ENCODE assay signal across 10 mouse cellular contexts in the genomic region with DNA sequence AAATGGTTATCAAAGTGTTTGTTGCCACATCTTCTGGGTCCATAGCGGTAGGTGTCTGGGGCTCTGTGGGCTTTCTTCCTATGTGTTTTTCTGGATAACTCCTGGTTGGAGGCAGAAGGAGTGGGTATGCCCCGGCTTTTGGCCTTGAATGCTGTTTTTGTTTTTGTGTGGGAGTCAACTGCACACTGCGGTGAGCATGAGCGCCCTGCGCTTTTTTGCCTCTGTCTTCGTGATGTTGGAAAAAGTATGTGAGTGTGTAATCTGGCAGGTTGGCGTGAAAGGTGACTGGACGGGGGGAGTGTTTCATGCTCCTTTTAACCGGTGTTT. TPM values are rescaled to one million over a fixed set of nuclear protein-coding genes. Genes with fewer than 3 reads are reported as not detected.
DNase-seq lines count a peak whose midpoint lies in the region; ATAC-seq and TF ChIP-seq lines count a peak whose summit lies in the region.
"Had no signal": no experiment of that assay in that cellular context is flagged by ENCODE, and none has a peak within 500 bp of the region (broad histone marks: within the 10 kb centered on the region; RNA-seq: fewer than 3 reads in every experiment).

No protein-coding gene starts in this region.

- peaks cover 2% of the 10 kb centered on the region; the same call in 1 of the 2 replicates for H3K36me3 ChIP-seq in heart, adult 2 months (ENCODE audit: control insufficient read depth, insufficient read depth, low read length)
- H3K36me3 ChIP-seq in ES-Bruce4 (ENCODE audit: control insufficient read depth, insufficient read depth, low read length, poor library complexity, severe bottlenecking): no peaks in the 10 kb centered on the region
- no peaks in the 10 kb centered on the region for H3K36me3 ChIP-seq in hindbrain, embryonic 10.5 days
- no peaks in the 10 kb centered on the region for H3K36me3 ChIP-seq in liver, postnatal 0 days (replicated peaks; ENCODE audit: insufficient read depth, low read length)

- peak overlapping the region; percentile 64 for H3K4me2 ChIP-seq in liver, postnatal 0 days (ENCODE audit: low read depth, low read length)

- TF ChIP-seq POLR2A in heart, adult 2 months (IDR thresholded peaks at IDR 0.05; ENCODE audit: insufficient read depth, low read depth, low read length): peak; percentile 0; the same call in 1 of the 2 replicates
- no peak for TF ChIP-seq POLR2A in ES-Bruce4 (IDR thresholded peaks at IDR 0.05; ENCODE audit: insufficient read depth, low read length)

- DNase-seq in heart, adult 2 months: no peak
- no peak for DNase-seq in heart, adult 9 months (ENCODE audit: low spot score in 2 of 2)
- DNase-seq in hindbrain, embryonic 10.5 days (ENCODE audit: low spot score): no peak
- no peak for DNase-seq in liver, postnatal 0 days
- no peak for DNase-seq in urinary bladder, adult 18-20 months (ENCODE audit: low spot score in 2 of 2)
- DNase-seq in thymus, adult 18-20 months: no peak
- no peak for DNase-seq in layer of hippocampus, adult 8-10 months (ENCODE audit: low spot score in 2 of 2)

- peaks cover 4% of the 10 kb centered on the region for H3K4me1 ChIP-seq in heart, adult 2 months (ENCODE audit: control insufficient read depth, insufficient read depth, low read length)
- H3K4me1 ChIP-seq in ES-Bruce4 (ENCODE audit: control insufficient read depth, insufficient read depth, low read length): no peaks in the 10 kb centered on the region
- peaks cover 17% of the 10 kb centered on the region for H3K4me1 ChIP-seq in hindbrain, embryonic 10.5 days (replicated peaks)
- peaks cover 8% of the 10 kb centered on the region; the same call in 1 of the 2 replicates for H3K4me1 ChIP-seq in liver, postnatal 0 days (ENCODE audit: insufficient read depth)

- peak overlapping the region; percentile 61 for H3K9ac ChIP-seq in heart, adult 2 months (ENCODE audit: low read depth, low read length)
- H3K9ac ChIP-seq in ES-Bruce4 (ENCODE audit: low read depth, poor library complexity, severe bottlenecking): peak overlapping the region; percentile 41
- H3K9ac ChIP-seq in liver, postnatal 0 days (replicated peaks): no peak overlapping the region

- no peaks in the 10 kb centered on the region for H3K79me2 ChIP-seq in heart, adult 2 months (replicated peaks; ENCODE audit: control insufficient read depth, insufficient read depth, low read length)

- WGBS in heart, adult 2 months: 22% methylated on average over 9 of the region's 9 CpGs
- 42% methylated on average over 9 of the region's 9 CpGs for WGBS in hindbrain, embryonic 10.5 days
- 59% methylated on average over 9 of the region's 9 CpGs for WGBS in liver, postnatal 0 days (ENCODE audit: insufficient replicate concordance)

- no peak for ATAC-seq in liver, postnatal 0 days

- no peaks in the 10 kb centered on the region for H3K9me3 ChIP-seq in ES-Bruce4 (replicated peaks; ENCODE audit: control insufficient read depth, insufficient read depth, low read length, poor library complexity, severe bottlenecking)
- H3K9me3 ChIP-seq in hindbrain, embryonic 10.5 days: no peaks in the 10 kb centered on the region
- H3K9me3 ChIP-seq in liver, postnatal 0 days (ENCODE audit: low read length): no peaks in the 10 kb centered on the region

- peak overlapping the region; percentile 52 for H3K4me3 ChIP-seq in heart, adult 2 months
- peak overlapping the region; percentile 44 for H3K4me3 ChIP-seq in ES-Bruce4 (ENCODE audit: low read depth, low read length)
- H3K4me3 ChIP-seq in hindbrain, embryonic 10.5 days: peak overlapping the region; percentile 50
- H3K4me3 ChIP-seq in liver, postnatal 0 days (ENCODE audit: low read depth, low read length): peak overlapping the region; percentile 35; the same call in 1 of the 2 replicates

- no peaks in the 10 kb centered on the region for H3K27me3 ChIP-seq in heart, adult 2 months (ENCODE audit: control insufficient read depth, insufficient read depth, low read length)
- H3K27me3 ChIP-seq in ES-Bruce4 (ENCODE audit: control insufficient read depth, insufficient read depth, low read length, poor library complexity, severe bottlenecking): no peaks in the 10 kb centered on the region
- peaks cover 3% of the 10 kb centered on the region; the same call in 1 of the 2 replicates for H3K27me3 ChIP-seq in hindbrain, embryonic 10.5 days (ENCODE audit: insufficient read depth, poor library complexity, severe bottlenecking)
- no peaks in the 10 kb centered on the region for H3K27me3 ChIP-seq in liver, postnatal 0 days (ENCODE audit: insufficient read depth, low read length)

- peak overlapping the region; percentile 93 for H3K27ac ChIP-seq in heart, adult 2 months
- H3K27ac ChIP-seq in ES-Bruce4 (ENCODE audit: insufficient read depth, low read length): no peak overlapping the region
- peak overlapping the region; percentile 78 for H3K27ac ChIP-seq in hindbrain, embryonic 10.5 days
- H3K27ac ChIP-seq in liver, postnatal 0 days (ENCODE audit: low read depth): no peak overlapping the region

- intact Hi-C loops in heart, adult 2 months (cut with DNase I): no loop called here

- no peak for TF ChIP-seq EP300 in heart, adult 2 months (IDR thresholded peaks at IDR 0.05; ENCODE audit: insufficient read depth, low read depth, low read length)
- TF ChIP-seq EP300 in ES-Bruce4 (IDR thresholded peaks at IDR 0.05; ENCODE audit: insufficient read depth, low read depth, low read length): no peak
- no peak for TF ChIP-seq EP300 in liver, postnatal 0 days (IDR thresholded peaks at IDR 0.05; ENCODE audit: low read depth)

- TF ChIP-seq CTCF in heart, adult 2 months (IDR thresholded peaks at IDR 0.05): no peak
- no peak for TF ChIP-seq CTCF in ES-Bruce4 (IDR thresholded peaks at IDR 0.05; ENCODE audit: low read depth, low read length)
- no peak for TF ChIP-seq CTCF in liver, postnatal 0 days (IDR thresholded peaks at IDR 0.05; ENCODE audit: low read depth)

RNA-seq across cellular contexts. Expression of a gene that starts 0.4 kb away (rescaled TPM):
- total RNA-seq in heart, adult 2 months (2021): 100 to 1,000 TPM; 298 to 308 TPM
- polyA plus RNA-seq in heart, adult 2 months (2012; rRNA removed): 313 and 426 TPM in 2 replicates
- polyA plus RNA-seq in ES-Bruce4 (2011; ENCODE audit: insufficient read depth, insufficient read length, low read depth, missing spikeins): 1.6 and 5.6 TPM in 2 replicates
- 3.3 and 3.6 TPM in 2 replicates for polyA plus RNA-seq in hindbrain, embryonic 10.5 days (2016; fragmentation: Nextera tagmentation; extraction: Ambion mirVana)
- 1.9 TPM in 1 of 2 replicates, not detected in the other for polyA plus RNA-seq in liver, postnatal 0 days (2015; fragmentation: Nextera tagmentation; extraction: Ambion mirVana)
- total RNA-seq in layer of hippocampus, adult 8-10 months (2022): 1 to 10 TPM; 1.8 to 2.4 (median 2.2) TPM
- total RNA-seq: hematopoietic stem cell, adult 5-6 weeks; neutrophil, adult 5-6 weeks had no signal

RNA-seq across cellular contexts. Expression of a gene that starts 8.6 kb away (rescaled TPM):
- total RNA-seq in heart, adult 2 months (2021): under 1 TPM; 0.34 to 0.39 TPM
- polyA plus RNA-seq in heart, adult 2 months (2012; rRNA removed): 0.37 and 0.38 TPM in 2 replicates
- polyA plus RNA-seq in ES-Bruce4 (2011; ENCODE audit: insufficient read depth, insufficient read length, low read depth, missing spikeins): 0.25 TPM in 1 of 2 replicates, not detected in the other
- polyA plus RNA-seq in hindbrain, embryonic 10.5 days (2016; fragmentation: Nextera tagmentation; extraction: Ambion mirVana): 0.95 and 1.1 TPM in 2 replicates
- polyA plus RNA-seq in liver, postnatal 0 days (2015; fragmentation: Nextera tagmentation; extraction: Ambion mirVana): 0.06 and 0.07 TPM in 2 replicates
- 1 to 10 TPM; 1.8 to 3.0 (median 2.5) TPM for total RNA-seq in layer of hippocampus, adult 8-10 months (2022)
- total RNA-seq: neutrophil, adult 5-6 weeks had no signal

RNA-seq across cellular contexts. Expression of a gene that starts 34.9 kb away (rescaled TPM):
- not detected for total RNA-seq in heart, adult 2 months (2021)
- polyA plus RNA-seq in heart, adult 2 months (2012; rRNA removed): 0.03 TPM in 1 of 2 replicates, not detected in the other
- polyA plus RNA-seq in ES-Bruce4 (2011; ENCODE audit: insufficient read depth, insufficient read length, low read depth, missing spikeins): not detected in 2 replicates
- 0.60 and 0.63 TPM in 2 replicates for polyA plus RNA-seq in hindbrain, embryonic 10.5 days (2016; fragmentation: Nextera tagmentation; extraction: Ambion mirVana)
- polyA plus RNA-seq in liver, postnatal 0 days (2015; fragmentation: Nextera tagmentation; extraction: Ambion mirVana): 0.02 TPM in 1 of 2 replicates, not detected in the other
- 10 to 100 TPM; 55.0 to 58.0 (median 56.9) TPM for total RNA-seq in layer of hippocampus, adult 8-10 months (2022)
- total RNA-seq: neutrophil, adult 5-6 weeks had no signal

RNA-seq across cellular contexts. Expression of a gene that starts 55.5 kb away (rescaled TPM):
- total RNA-seq in heart, adult 2 months (2021): 10 to 100 TPM; 16.1 to 18.9 TPM
- polyA plus RNA-seq in heart, adult 2 months (2012; rRNA removed): 32.6 and 32.7 TPM in 2 replicates
- polyA plus RNA-seq in ES-Bruce4 (2011; ENCODE audit: insufficient read depth, insufficient read length, low read depth, missing spikeins): 23.2 and 24.0 TPM in 2 replicates
- 115 and 117 TPM in 2 replicates for polyA plus RNA-seq in hindbrain, embryonic 10.5 days (2016; fragmentation: Nextera tagmentation; extraction: Ambion mirVana)
- 5.5 and 6.1 TPM in 2 replicates for polyA plus RNA-seq in liver, postnatal 0 days (2015; fragmentation: Nextera tagmentation; extraction: Ambion mirVana)
- total RNA-seq in layer of hippocampus, adult 8-10 months (2022): 10 to 100 TPM; 62.5 to 72.2 (median 68.0) TPM

Comparison
In these comparisons a context has a peak if more than half of its experiments do, and no peak if none do; other contexts are left out.
1. H3K27ac ChIP-seq: peak in heart, adult 2 months (single experiment) and hindbrain, embryonic 10.5 days (single experiment); none in ES-Bruce4 (single experiment) and liver, postnatal 0 days (single experiment).
2. RNA of a gene that starts 0.4 kb away (polyA plus RNA-seq): 313 to 426 TPM in heart, adult 2 months; 3.3 to 3.6 TPM in hindbrain, embryonic 10.5 days, 1.6 to 5.6 TPM in ES-Bruce4 and 1.9 TPM in liver, postnatal 0 days; every median in the first group is over 10 times any median in the second.
3. Peak in every context shown above with its lines, with median percentiles within 50 percentile points of each other: H3K4me3 ChIP-seq.